Comparison of ENCODE assay signal across 9 mouse cellular contexts in the genomic region with DNA sequence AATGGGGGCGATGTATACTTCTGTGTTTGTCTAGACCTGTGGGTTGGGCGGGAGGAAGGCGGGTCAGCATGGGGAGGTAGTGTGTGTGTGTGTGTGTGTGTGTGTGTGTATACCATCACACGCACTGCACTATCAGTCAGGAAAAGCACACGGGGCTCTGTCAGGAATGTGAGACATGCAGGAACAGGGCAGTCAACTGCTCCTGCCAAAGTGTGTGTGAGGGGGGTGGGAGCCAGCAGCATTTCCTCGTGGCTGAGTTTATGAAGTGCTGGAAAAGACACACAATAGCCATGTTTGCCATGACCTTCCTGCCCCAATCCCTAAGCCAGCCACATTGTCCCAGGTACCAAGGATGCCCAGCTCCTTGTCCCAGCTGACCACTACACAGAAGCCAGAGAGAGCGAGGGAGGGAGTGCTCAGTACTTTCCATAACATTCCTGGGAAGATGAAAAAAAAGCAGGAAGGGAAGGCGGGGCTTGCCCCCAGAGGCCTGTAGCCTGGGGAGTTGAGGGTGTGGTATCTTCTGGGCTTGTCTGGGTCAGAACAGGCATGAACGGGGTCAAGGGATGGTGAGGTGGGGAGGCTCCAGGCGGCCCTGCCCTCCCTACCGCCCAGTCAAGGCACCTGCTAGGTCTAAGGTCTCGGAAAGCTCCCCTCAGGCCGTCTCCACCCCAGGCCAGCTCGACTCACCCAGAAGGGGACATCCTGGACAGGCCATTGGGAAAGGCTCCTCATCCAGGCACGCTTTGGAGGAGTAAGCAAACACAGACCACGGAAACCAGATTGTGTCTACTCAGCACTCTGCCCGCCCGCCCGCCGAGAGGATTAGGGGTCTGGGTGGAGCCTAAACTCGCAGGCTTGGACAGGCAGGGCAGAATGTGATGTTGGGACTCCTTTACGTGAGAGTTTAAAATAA. TPM values are rescaled to one million over a fixed set of nuclear protein-coding genes. Genes with fewer than 3 reads are reported as not detected.
A peak's percentile ranks its signal among the peaks of the same experiment; 100 is the strongest.
DNase-seq lines count a peak whose midpoint lies in the region; ATAC-seq and TF ChIP-seq lines count a peak whose summit lies in the region.
"Had no signal": no experiment of that assay in that cellular context is flagged by ENCODE, and none has a peak within 500 bp of the region (broad histone marks: within the 10 kb centered on the region; RNA-seq: fewer than 3 reads in every experiment).

No protein-coding gene starts in this region.

- ATAC-seq in kidney, embryonic 14.5 days (ENCODE audit: low FRiP score, low TSS enrichment): no peak
- no peak; the same call in 1 of the 2 replicates for ATAC-seq in embryonic facial prominence, embryonic 12.5 days (ENCODE audit: insufficient number of reproducible peaks, insufficient read depth, low FRiP score, low TSS enrichment)
- ATAC-seq in inflammation-experienced regulatory T-cells, adult 6 months: no peak
- ATAC-seq in erythroblast, adult 5-6 weeks (replicated peaks; ENCODE audit: low FRiP score, poor library complexity, severe bottlenecking): no peak

- no peak overlapping the region; the same call in 1 of the 2 replicates for H3K27ac ChIP-seq in kidney, embryonic 14.5 days (ENCODE audit: low read depth, low read length)
- H3K27ac ChIP-seq in ES-Bruce4 (ENCODE audit: insufficient read depth, low read length): peak overlapping the region; percentile 26
- H3K27ac ChIP-seq in embryonic facial prominence, embryonic 12.5 days: peak overlapping the region; percentile 70; the same call in 1 of the 2 replicates
- H3K27ac ChIP-seq: layer of hippocampus, adult 2 months had no signal

- TF ChIP-seq EP300 in ES-Bruce4 (IDR thresholded peaks at IDR 0.05; ENCODE audit: insufficient read depth, low read depth, low read length): no peak

- H3K36me3 ChIP-seq in kidney, embryonic 14.5 days (ENCODE audit: control insufficient read depth, insufficient read depth, low read length): no peaks in the 10 kb centered on the region
- H3K36me3 ChIP-seq in ES-Bruce4 (ENCODE audit: control insufficient read depth, insufficient read depth, low read length, poor library complexity, severe bottlenecking): no peaks in the 10 kb centered on the region
- no peaks in the 10 kb centered on the region for H3K36me3 ChIP-seq in embryonic facial prominence, embryonic 12.5 days

- no peak overlapping the region for H3K4me3 ChIP-seq in kidney, embryonic 14.5 days (ENCODE audit: low read length)
- H3K4me3 ChIP-seq in ES-Bruce4 (ENCODE audit: low read depth, low read length): 0 out of 2 replicates have a peak overlapping the region, but pooled peaks have one; percentile 3
- 0 out of 2 replicates have a peak overlapping the region, but pooled peaks have one; percentile 4 for H3K4me3 ChIP-seq in embryonic facial prominence, embryonic 12.5 days
- H3K4me3 ChIP-seq: layer of hippocampus, adult 2 months had no signal

- peaks cover 50% of the 10 kb centered on the region for H3K4me1 ChIP-seq in kidney, embryonic 14.5 days (ENCODE audit: control insufficient read depth, insufficient read depth, low read length)
- H3K4me1 ChIP-seq in ES-Bruce4 (ENCODE audit: control insufficient read depth, insufficient read depth, low read length): peaks cover 12% of the 10 kb centered on the region
- peaks cover 33% of the 10 kb centered on the region; the same call in 1 of the 2 replicates for H3K4me1 ChIP-seq in embryonic facial prominence, embryonic 12.5 days

- DNase-seq in kidney, adult 18-20 months: no peak
- peak; percentile 38 to 58 for DNase-seq in kidney, postnatal 4 days
- DNase-seq in left cerebral cortex, postnatal 4 days: no peak

- intact Hi-C loops in left cerebral cortex, postnatal 4 days (cut with DNase I): no loop called here

- TF ChIP-seq CTCF in ES-Bruce4 (IDR thresholded peaks at IDR 0.05; ENCODE audit: low read depth, low read length): no peak

- H3K9me3 ChIP-seq in kidney, embryonic 14.5 days (ENCODE audit: control insufficient read depth, low read length): no peaks in the 10 kb centered on the region
- no peaks in the 10 kb centered on the region for H3K9me3 ChIP-seq in ES-Bruce4 (replicated peaks; ENCODE audit: control insufficient read depth, insufficient read depth, low read length, poor library complexity, severe bottlenecking)
- H3K9me3 ChIP-seq in embryonic facial prominence, embryonic 12.5 days: no peaks in the 10 kb centered on the region

- TF ChIP-seq POLR2A in ES-Bruce4 (IDR thresholded peaks at IDR 0.05; ENCODE audit: insufficient read depth, low read length): no peak

- 24% methylated on average over 22 of the region's 22 CpGs for WGBS in kidney, embryonic 14.5 days
- 22% methylated on average over 22 of the region's 22 CpGs for WGBS in embryonic facial prominence, embryonic 12.5 days

- H3K4me2 ChIP-seq in kidney, embryonic 14.5 days (replicated peaks; ENCODE audit: low read depth, low read length): peak overlapping the region; percentile 19
- peak overlapping the region; percentile 28; the same call in 1 of the 2 replicates for H3K4me2 ChIP-seq in embryonic facial prominence, embryonic 12.5 days (replicated peaks)

- H3K27me3 ChIP-seq in kidney, embryonic 14.5 days (ENCODE audit: control insufficient read depth, insufficient read depth, low read length): no peaks in the 10 kb centered on the region; the same call in 1 of the 2 replicates
- H3K27me3 ChIP-seq in ES-Bruce4 (ENCODE audit: control insufficient read depth, insufficient read depth, low read length, poor library complexity, severe bottlenecking): no peaks in the 10 kb centered on the region
- H3K27me3 ChIP-seq in embryonic facial prominence, embryonic 12.5 days: peaks cover 45% of the 10 kb centered on the region

- no peak overlapping the region for H3K9ac ChIP-seq in kidney, embryonic 14.5 days (ENCODE audit: low read depth, low read length)
- peak overlapping the region; percentile 24; the same call in 1 of the 2 replicates for H3K9ac ChIP-seq in ES-Bruce4 (ENCODE audit: low read depth, poor library complexity, severe bottlenecking)
- no peak overlapping the region for H3K9ac ChIP-seq in embryonic facial prominence, embryonic 12.5 days

RNA-seq across cellular contexts. Expression of a gene that starts 4.2 kb away (rescaled TPM):
- polyA plus RNA-seq in kidney, embryonic 14.5 days (2014; fragmentation: Nextera tagmentation; extraction: Ambion mirVana): 3.2 and 4.4 TPM in 2 replicates
- polyA plus RNA-seq in ES-Bruce4 (2011; ENCODE audit: insufficient read depth, insufficient read length, low read depth, missing spikeins): 14.7 and 17.5 TPM in 2 replicates
- polyA plus RNA-seq in embryonic facial prominence, embryonic 12.5 days (2016; fragmentation: Nextera tagmentation; extraction: Ambion mirVana): 3.9 and 4.2 TPM in 2 replicates
- polyA plus RNA-seq in inflammation-experienced regulatory T-cells, adult 6 months (2017; shearing (Covaris generic)): not detected
- total RNA-seq in erythroblast, adult 5-6 weeks (2015; ENCODE audit: low replicate concordance): not detected in 2 replicates
- total RNA-seq in erythroblast, adult 5-6 weeks (2017; ENCODE audit: low replicate concordance): 0.70 and 1.0 TPM in 2 replicates
- 10 to 100 TPM; 11.1 to 13.8 TPM for total RNA-seq in left cerebral cortex, postnatal 4 days (2021)

RNA-seq across cellular contexts. Expression of a gene that starts 4.2 kb away (rescaled TPM):
- polyA plus RNA-seq in kidney, embryonic 14.5 days (2014; fragmentation: Nextera tagmentation; extraction: Ambion mirVana): 15.8 and 16.9 TPM in 2 replicates
- polyA plus RNA-seq in ES-Bruce4 (2011; ENCODE audit: insufficient read depth, insufficient read length, low read depth, missing spikeins): 15.0 and 19.4 TPM in 2 replicates
- 9.7 and 11.2 TPM in 2 replicates for polyA plus RNA-seq in embryonic facial prominence, embryonic 12.5 days (2016; fragmentation: Nextera tagmentation; extraction: Ambion mirVana)
- 10 to 100 TPM; 21.5 to 28.5 (median 25.4) TPM for polyA plus RNA-seq in inflammation-experienced regulatory T-cells, adult 6 months (2017; shearing (Covaris generic))
- total RNA-seq in erythroblast, adult 5-6 weeks (2015; ENCODE audit: low replicate concordance): 6.7 and 15.3 TPM in 2 replicates
- 25.0 TPM in 2 replicates for total RNA-seq in erythroblast, adult 5-6 weeks (2017; ENCODE audit: low replicate concordance)
- 10 to 100 TPM; 31.7 to 41.3 TPM for total RNA-seq in left cerebral cortex, postnatal 4 days (2021)

RNA-seq across cellular contexts. Expression of a gene that starts 18.8 kb away (rescaled TPM):
- 7.1 and 8.9 TPM in 2 replicates for polyA plus RNA-seq in kidney, embryonic 14.5 days (2014; fragmentation: Nextera tagmentation; extraction: Ambion mirVana)
- polyA plus RNA-seq in ES-Bruce4 (2011; ENCODE audit: insufficient read depth, insufficient read length, low read depth, missing spikeins): 17.2 and 20.1 TPM in 2 replicates
- polyA plus RNA-seq in embryonic facial prominence, embryonic 12.5 days (2016; fragmentation: Nextera tagmentation; extraction: Ambion mirVana): 4.0 and 4.2 TPM in 2 replicates
- polyA plus RNA-seq in inflammation-experienced regulatory T-cells, adult 6 months (2017; shearing (Covaris generic)): 1 to 10 TPM; 3.0 to 3.7 (median 3.5) TPM
- 14.8 and 15.9 TPM in 2 replicates for total RNA-seq in erythroblast, adult 5-6 weeks (2015; ENCODE audit: low replicate concordance)
- 27.9 and 36.7 TPM in 2 replicates for total RNA-seq in erythroblast, adult 5-6 weeks (2017; ENCODE audit: low replicate concordance)
- 10 to 100 TPM; 22.9 to 23.2 TPM for total RNA-seq in left cerebral cortex, postnatal 4 days (2021)

RNA-seq across cellular contexts. Expression of a gene that starts 35.0 kb away (rescaled TPM):
- polyA plus RNA-seq in kidney, embryonic 14.5 days (2014; fragmentation: Nextera tagmentation; extraction: Ambion mirVana): 8.3 and 10.3 TPM in 2 replicates
- 1.7 and 4.5 TPM in 2 replicates for polyA plus RNA-seq in ES-Bruce4 (2011; ENCODE audit: insufficient read depth, insufficient read length, low read depth, missing spikeins)
- 13.5 and 13.8 TPM in 2 replicates for polyA plus RNA-seq in embryonic facial prominence, embryonic 12.5 days (2016; fragmentation: Nextera tagmentation; extraction: Ambion mirVana)
- 1 to 10 TPM in 2 of 3 experiments, under 1 TPM in 1; 0.44 to 2.1 (median 2.0) TPM for polyA plus RNA-seq in inflammation-experienced regulatory T-cells, adult 6 months (2017; shearing (Covaris generic))
- total RNA-seq in erythroblast, adult 5-6 weeks (2015; ENCODE audit: low replicate concordance): 0.96 and 3.1 TPM in 2 replicates
- 2.4 and 9.5 TPM in 2 replicates for total RNA-seq in erythroblast, adult 5-6 weeks (2017; ENCODE audit: low replicate concordance)
- 10 to 100 TPM; 19.0 to 24.2 TPM for total RNA-seq in left cerebral cortex, postnatal 4 days (2021)

Comparison
In these comparisons a context has a peak if more than half of its experiments do, and no peak if none do; other contexts are left out.
1. DNase-seq: peak in kidney, postnatal 4 days (2 of 2); none in kidney, adult 18-20 months (single experiment) and left cerebral cortex, postnatal 4 days (single experiment).